Mouse (Mus musculus): ENCODE results near the gene Olfr311. TPM values are rescaled to one million over a fixed set of nuclear protein-coding genes. Genes with fewer than 3 reads are reported as not detected.
A peak's percentile ranks its signal among the peaks of the same experiment; 100 is the strongest.
"Not testable (repeated sequence)": the region's sequence is repeated elsewhere in the genome, so short reads cannot be mapped to it uniquely, and the experiment has no call there.

The Olfr311 gene
- polyA plus RNA-seq (2014; fragmentation: Nextera tagmentation; extraction: Ambion mirVana) = 0.27 and 0.45 TPM in 2 replicates

DNA sequence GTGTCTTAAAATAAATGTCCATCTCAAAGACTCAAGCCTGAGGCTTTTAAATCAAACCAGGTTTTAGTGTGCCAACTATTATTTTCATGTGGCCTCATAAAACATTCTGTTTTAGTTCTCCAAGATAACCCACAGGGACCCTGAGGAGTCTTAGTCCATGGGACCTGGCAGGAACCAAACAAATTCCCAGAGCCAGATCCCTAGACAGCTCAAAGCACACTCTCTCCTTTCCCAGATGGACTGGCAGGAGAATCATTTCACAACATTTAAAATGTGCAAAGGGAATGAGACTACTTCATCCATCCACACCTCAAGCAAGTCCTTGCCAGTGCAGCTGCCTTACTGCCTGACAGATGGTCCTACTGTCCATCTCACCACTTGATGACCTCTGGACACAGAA is at the start of gene Olfr311:
Gene Olfr311 (plus strand): TSS at position 301 of the 400 bp plus-strand sequence.
- not testable (repeated sequence) for H3K27me3 ChIP-seq (ENCODE audit: control insufficient read depth, insufficient read depth, low read length); H3K4me2 ChIP-seq (ENCODE audit: low read length); ATAC-seq (ENCODE audit: insufficient number of reproducible peaks, insufficient read depth, low FRiP score, low read depth); H3K9ac ChIP-seq (ENCODE audit: low read length); H3K9me3 ChIP-seq (ENCODE audit: control insufficient read depth, low read length); H3K4me3 ChIP-seq (ENCODE audit: control insufficient read depth in 1 of 2, insufficient read depth in 1 of 2, low read depth in 1 of 2, low read length in 2 of 2); H3K4me1 ChIP-seq (ENCODE audit: control insufficient read depth in 2 of 2, insufficient read depth in 2 of 2, low read length in 2 of 2); H3K27ac ChIP-seq (replicated peaks in 1 of 2; ENCODE audit: control insufficient read depth in 1 of 2, insufficient read depth in 1 of 2, low read depth in 2 of 2, low read length in 2 of 2); H3K36me3 ChIP-seq (ENCODE audit: control insufficient read depth, insufficient read depth, low read length)

DNA sequence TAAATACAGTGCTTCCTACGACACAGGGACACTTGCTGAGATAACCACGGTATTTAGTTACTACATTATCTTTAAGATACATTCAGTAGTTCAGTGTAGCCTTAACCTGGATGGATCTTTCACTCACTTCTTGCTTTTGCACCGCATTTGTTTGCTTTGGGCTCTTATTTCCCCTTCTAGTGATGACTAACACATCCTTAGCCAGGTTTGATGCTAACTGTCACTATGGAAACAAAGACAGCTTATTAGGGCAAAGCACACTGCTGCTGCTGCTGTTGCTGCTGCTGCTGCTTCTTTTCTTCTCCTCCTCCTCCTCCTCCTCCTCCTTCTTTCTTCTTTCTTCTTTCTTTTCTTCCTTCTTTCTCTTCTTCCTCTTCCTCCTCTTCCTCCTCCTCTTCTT is 49.5 kb upstream of the Olfr311 start:
- Histone ChIP-seq H3K27me3 (ENCODE audit: control insufficient read depth, insufficient read depth, low read length) (no peaks in the 10 kb centered on the region), H3K4me3 (ENCODE audit: control insufficient read depth in 1 of 2, insufficient read depth in 1 of 2, low read depth in 1 of 2, low read length in 2 of 2) (no peak overlapping the region), H3K9ac (ENCODE audit: low read length) (no peak overlapping the region), H3K4me2 (ENCODE audit: low read length) (no peak overlapping the region), H3K27ac (replicated peaks in 1 of 2; ENCODE audit: control insufficient read depth in 1 of 2, insufficient read depth in 1 of 2, low read depth in 2 of 2, low read length in 2 of 2) (no peak overlapping the region), H3K4me1 (ENCODE audit: control insufficient read depth in 2 of 2, insufficient read depth in 2 of 2, low read length in 2 of 2) (0 out of 4 replicates have a peak, but pooled peaks cover 0 to under 1% of the 10 kb centered on the region in 2 experiments), H3K9me3 (ENCODE audit: control insufficient read depth, low read length) (no peaks in the 10 kb centered on the region), H3K36me3 (ENCODE audit: control insufficient read depth, insufficient read depth, low read length) (no peaks in the 10 kb centered on the region)
- WGBS = 26% methylated on average over 3 of the region's 3 CpGs
- ATAC-seq (ENCODE audit: insufficient number of reproducible peaks, insufficient read depth, low FRiP score, low read depth) = no peak

DNA sequence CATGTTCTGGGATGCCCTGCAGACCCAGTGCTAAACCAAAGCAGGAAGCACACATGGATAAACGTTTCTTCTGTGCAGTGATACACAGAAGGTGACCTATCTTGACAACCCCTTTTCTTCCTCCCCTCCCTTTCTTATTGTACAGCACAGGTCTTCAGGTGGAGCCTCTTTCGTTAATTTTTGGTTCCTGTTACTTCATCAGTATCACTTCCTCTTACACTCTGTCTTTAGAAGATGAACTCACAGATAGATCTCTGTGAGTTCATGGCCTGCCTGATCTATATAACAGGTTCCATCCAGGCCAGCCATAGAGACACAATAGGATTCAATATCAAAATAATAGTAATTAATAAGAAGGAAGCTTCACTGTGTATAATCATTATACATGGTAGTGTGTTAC is 49.0 kb upstream of the Olfr311 start:
- Histone ChIP-seq H3K4me2 (ENCODE audit: low read length) (no peak overlapping the region), H3K4me1 (ENCODE audit: control insufficient read depth in 2 of 2, insufficient read depth in 2 of 2, low read length in 2 of 2) (no peaks in the 10 kb centered on the region), H3K9ac (ENCODE audit: low read length) (no peak overlapping the region), H3K27me3 (ENCODE audit: control insufficient read depth, insufficient read depth, low read length) (no peaks in the 10 kb centered on the region), H3K4me3 (ENCODE audit: control insufficient read depth in 1 of 2, insufficient read depth in 1 of 2, low read depth in 1 of 2, low read length in 2 of 2) (no peak overlapping the region), H3K27ac (replicated peaks in 1 of 2; ENCODE audit: control insufficient read depth in 1 of 2, insufficient read depth in 1 of 2, low read depth in 2 of 2, low read length in 2 of 2) (no peak overlapping the region), H3K9me3 (ENCODE audit: control insufficient read depth, low read length) (no peaks in the 10 kb centered on the region), H3K36me3 (ENCODE audit: control insufficient read depth, insufficient read depth, low read length) (no peaks in the 10 kb centered on the region)
- ATAC-seq (ENCODE audit: insufficient number of reproducible peaks, insufficient read depth, low FRiP score, low read depth) = no peak
- WGBS = 56% methylated on average over 2 of the region's 2 CpGs

DNA sequence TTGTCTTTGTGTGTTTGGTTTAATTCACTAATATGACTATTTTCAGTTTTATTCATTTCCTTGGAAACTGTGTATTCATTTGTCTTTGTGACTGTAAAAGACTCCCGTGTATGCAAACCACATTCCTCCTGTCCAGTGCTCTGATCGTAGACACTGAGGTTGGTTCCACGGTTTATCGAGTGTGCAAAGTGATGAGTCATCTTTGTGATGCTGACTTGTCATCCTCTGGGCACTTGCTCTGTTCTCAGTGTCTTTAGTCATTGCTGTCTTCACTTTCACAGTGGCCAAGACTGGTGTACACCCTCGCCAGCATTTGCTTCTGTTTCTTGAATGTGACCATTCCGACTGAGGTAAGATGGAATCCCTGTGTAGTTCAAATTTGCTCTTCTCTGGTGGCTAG is 48.4 kb upstream of the Olfr311 start:
- WGBS = 61% methylated on average over 6 of the region's 6 CpGs
- Histone ChIP-seq H3K27ac (replicated peaks in 1 of 2; ENCODE audit: control insufficient read depth in 1 of 2, insufficient read depth in 1 of 2, low read depth in 2 of 2, low read length in 2 of 2) (no peak overlapping the region), H3K4me2 (ENCODE audit: low read length) (no peak overlapping the region), H3K27me3 (ENCODE audit: control insufficient read depth, insufficient read depth, low read length) (no peaks in the 10 kb centered on the region), H3K9me3 (ENCODE audit: control insufficient read depth, low read length) (no peaks in the 10 kb centered on the region), H3K9ac (ENCODE audit: low read length) (no peak overlapping the region), H3K4me3 (ENCODE audit: control insufficient read depth in 1 of 2, insufficient read depth in 1 of 2, low read depth in 1 of 2, low read length in 2 of 2) (no peak overlapping the region), H3K36me3 (ENCODE audit: control insufficient read depth, insufficient read depth, low read length) (no peaks in the 10 kb centered on the region), H3K4me1 (ENCODE audit: control insufficient read depth in 2 of 2, insufficient read depth in 2 of 2, low read length in 2 of 2) (no peaks in the 10 kb centered on the region)
- ATAC-seq (ENCODE audit: insufficient number of reproducible peaks, insufficient read depth, low FRiP score, low read depth) = no peak

DNA sequence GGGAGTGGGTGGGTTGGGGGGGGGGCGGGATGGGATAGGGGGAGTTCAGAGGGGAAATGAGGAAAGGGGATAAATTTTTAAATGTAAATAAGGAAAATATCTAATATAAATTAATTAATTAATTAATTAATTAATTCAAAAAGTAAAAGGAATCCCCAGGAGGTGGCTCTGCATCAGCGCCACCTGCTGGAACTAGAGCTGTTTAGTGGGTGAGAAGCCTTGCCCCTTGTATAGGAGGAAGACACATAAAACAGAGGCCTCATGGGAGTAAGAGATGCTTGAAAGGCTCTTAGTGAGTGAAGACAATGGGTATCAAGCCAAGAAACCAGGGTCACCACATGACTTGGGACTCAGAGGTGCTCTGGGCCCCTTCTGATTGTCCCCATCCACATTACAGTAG is 43.2 kb upstream of the Olfr311 start:
- H3K4me1 ChIP-seq (ENCODE audit: control insufficient read depth in 2 of 2, insufficient read depth in 2 of 2, low read length in 2 of 2) = no peaks in the 10 kb centered on the region
- no peak overlapping the region for H3K4me3 ChIP-seq (ENCODE audit: control insufficient read depth in 1 of 2, insufficient read depth in 1 of 2, low read depth in 1 of 2, low read length in 2 of 2)
- H3K4me2 ChIP-seq (ENCODE audit: low read length) = no peak overlapping the region
- no peak overlapping the region for H3K9ac ChIP-seq (ENCODE audit: low read length)
- WGBS = 86% methylated on average over 2 of the region's 2 CpGs
- H3K36me3 ChIP-seq (ENCODE audit: control insufficient read depth, insufficient read depth, low read length) = no peaks in the 10 kb centered on the region
- H3K9me3 ChIP-seq (ENCODE audit: control insufficient read depth, low read length) = no peaks in the 10 kb centered on the region
- no peak for ATAC-seq (ENCODE audit: insufficient number of reproducible peaks, insufficient read depth, low FRiP score, low read depth)
- H3K27me3 ChIP-seq (ENCODE audit: control insufficient read depth, insufficient read depth, low read length) = no peaks in the 10 kb centered on the region
- no peak overlapping the region for H3K27ac ChIP-seq (replicated peaks in 1 of 2; ENCODE audit: control insufficient read depth in 1 of 2, insufficient read depth in 1 of 2, low read depth in 2 of 2, low read length in 2 of 2)

DNA sequence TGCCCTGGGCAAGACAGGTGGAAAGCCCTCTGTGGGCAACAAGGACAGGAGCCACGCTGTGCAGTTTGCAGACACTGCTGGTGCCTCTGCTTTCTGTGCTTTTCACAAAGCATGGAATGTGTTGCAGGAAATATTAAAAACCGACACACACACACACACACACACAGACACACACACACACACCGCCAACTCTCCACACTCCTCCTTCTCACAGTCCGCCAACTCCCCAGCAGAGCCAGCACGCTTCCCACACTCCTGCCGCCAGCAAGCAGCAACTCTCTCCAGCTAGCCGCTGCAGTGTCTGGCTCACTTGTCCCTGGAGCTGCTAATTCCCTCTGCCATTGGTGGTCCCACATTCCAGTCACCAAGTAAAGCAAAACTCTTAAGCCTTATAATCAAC is 42.2 kb upstream of the Olfr311 start:
- 58% methylated on average over 7 of the region's 7 CpGs for WGBS

DNA sequence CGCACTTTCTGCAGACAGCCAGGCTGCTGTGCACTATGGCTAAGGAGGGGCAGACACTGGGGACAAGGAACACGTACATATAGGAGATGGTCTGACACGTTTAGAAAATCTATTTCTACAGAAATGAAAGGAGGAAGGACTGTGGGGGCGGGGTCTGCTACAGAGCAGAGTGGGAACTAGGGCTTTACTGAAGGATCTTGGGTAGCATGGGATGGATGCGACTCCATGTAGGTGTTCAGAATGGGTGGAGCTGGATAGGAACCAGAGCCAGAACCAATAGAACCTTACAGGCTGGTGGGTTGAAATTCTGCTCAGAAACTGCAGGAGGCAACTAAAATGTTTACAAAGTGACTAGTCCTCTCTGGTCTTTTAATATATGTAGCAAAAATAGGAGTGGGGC is 39.3 kb upstream of the Olfr311 start:
- H3K27ac ChIP-seq (replicated peaks in 1 of 2; ENCODE audit: control insufficient read depth in 1 of 2, insufficient read depth in 1 of 2, low read depth in 2 of 2, low read length in 2 of 2) = no peak overlapping the region
- H3K4me1 ChIP-seq (ENCODE audit: control insufficient read depth in 2 of 2, insufficient read depth in 2 of 2, low read length in 2 of 2) = peaks cover 0 to 8% of the 10 kb centered on the region in 2 experiments; a peak in 3 of 4 replicates
- H3K4me3 ChIP-seq (ENCODE audit: control insufficient read depth in 1 of 2, insufficient read depth in 1 of 2, low read depth in 1 of 2, low read length in 2 of 2) = no peak overlapping the region
- 70% methylated on average over 5 of the region's 5 CpGs for WGBS
- no peaks in the 10 kb centered on the region for H3K9me3 ChIP-seq (ENCODE audit: control insufficient read depth, low read length)
- no peak overlapping the region for H3K4me2 ChIP-seq (ENCODE audit: low read length)
- no peaks in the 10 kb centered on the region for H3K36me3 ChIP-seq (ENCODE audit: control insufficient read depth, insufficient read depth, low read length)
- H3K27me3 ChIP-seq (ENCODE audit: control insufficient read depth, insufficient read depth, low read length) = no peaks in the 10 kb centered on the region
- H3K9ac ChIP-seq (ENCODE audit: low read length) = no peak overlapping the region
- ATAC-seq (ENCODE audit: insufficient number of reproducible peaks, insufficient read depth, low FRiP score, low read depth) = no peak

More for the DNA sequence above, 42.2 kb upstream of the Olfr311 start:
- H3K4me2 ChIP-seq (ENCODE audit: low read length) = no peak overlapping the region
- peaks cover 0 to 4% of the 10 kb centered on the region in 2 experiments; a peak in 3 of 4 replicates for H3K4me1 ChIP-seq (ENCODE audit: control insufficient read depth in 2 of 2, insufficient read depth in 2 of 2, low read length in 2 of 2)
- no peaks in the 10 kb centered on the region for H3K27me3 ChIP-seq (ENCODE audit: control insufficient read depth, insufficient read depth, low read length)
- H3K4me3 ChIP-seq (ENCODE audit: control insufficient read depth in 1 of 2, insufficient read depth in 1 of 2, low read depth in 1 of 2, low read length in 2 of 2) = no peak overlapping the region
- H3K27ac ChIP-seq (replicated peaks in 1 of 2; ENCODE audit: control insufficient read depth in 1 of 2, insufficient read depth in 1 of 2, low read depth in 2 of 2, low read length in 2 of 2) = no peak overlapping the region
- H3K36me3 ChIP-seq (ENCODE audit: control insufficient read depth, insufficient read depth, low read length) = no peaks in the 10 kb centered on the region
- no peak for ATAC-seq (ENCODE audit: insufficient number of reproducible peaks, insufficient read depth, low FRiP score, low read depth)
- no peak overlapping the region for H3K9ac ChIP-seq (ENCODE audit: low read length)
- no peaks in the 10 kb centered on the region for H3K9me3 ChIP-seq (ENCODE audit: control insufficient read depth, low read length)

DNA sequence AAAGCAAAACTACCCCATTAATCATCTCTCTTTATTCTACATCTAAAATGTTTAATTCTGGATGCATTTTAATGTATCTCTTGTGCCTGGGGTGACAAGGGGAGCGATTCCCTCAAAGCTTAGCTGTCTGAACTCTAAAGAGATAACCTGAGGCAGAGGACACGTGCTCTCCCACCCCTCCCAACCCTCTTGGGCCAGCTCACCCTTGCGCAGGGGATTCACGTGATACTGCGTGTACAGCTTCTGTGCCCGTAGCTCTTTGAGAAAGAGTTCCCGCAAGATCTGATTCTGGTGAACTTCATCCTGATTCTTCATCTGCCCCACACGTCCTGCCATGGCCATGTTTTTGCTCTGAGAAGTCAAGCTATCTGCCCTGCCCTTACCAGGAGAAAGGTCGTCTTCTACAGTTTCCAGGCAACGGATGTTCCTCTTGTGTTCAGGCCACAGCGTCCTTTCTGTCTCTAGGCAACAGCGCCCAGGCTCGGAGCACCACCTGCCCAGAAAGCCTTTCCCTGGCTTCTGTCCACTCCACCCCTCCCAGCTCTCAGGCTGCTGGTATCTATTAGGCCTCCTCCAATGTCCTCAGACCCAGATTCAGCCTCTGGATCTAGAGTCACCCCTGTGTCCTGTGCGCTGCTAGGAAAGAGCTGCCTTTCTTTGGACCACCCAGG is 37.4 kb upstream of the Olfr311 start, which contains the start of gene Fam183b:
Gene Fam183b (minus strand): TSS at position 403 of the 671 bp plus-strand sequence.
- Histone ChIP-seq H3K4me3 (ENCODE audit: control insufficient read depth in 1 of 2, insufficient read depth in 1 of 2, low read depth in 1 of 2, low read length in 2 of 2) (no peak within 1 kb of the TSS), H3K36me3 (ENCODE audit: control insufficient read depth, insufficient read depth, low read length) (no peaks in the 10 kb centered on the region), H3K27ac (replicated peaks in 1 of 2; ENCODE audit: control insufficient read depth in 1 of 2, insufficient read depth in 1 of 2, low read depth in 2 of 2, low read length in 2 of 2) (no peak within 1 kb of the TSS), H3K4me2 (ENCODE audit: low read length) (peak within 1 kb of the TSS; percentile 35), H3K27me3 (ENCODE audit: control insufficient read depth, insufficient read depth, low read length) (no peaks in the 10 kb centered on the region), H3K9ac (ENCODE audit: low read length) (no peak within 1 kb of the TSS), H3K9me3 (ENCODE audit: control insufficient read depth, low read length) (no peaks in the 10 kb centered on the region), H3K4me1 (ENCODE audit: control insufficient read depth in 2 of 2, insufficient read depth in 2 of 2, low read length in 2 of 2) (peaks cover 0 to 8% of the 10 kb centered on the region in 2 experiments; a peak in 3 of 4 replicates)
- 35% methylated on average over 14 of the region's 14 CpGs for WGBS
- no peak for ATAC-seq (ENCODE audit: insufficient number of reproducible peaks, insufficient read depth, low FRiP score, low read depth)
